Mouse (Mus musculus): Measurements from ENCODE around the gene Dglucy. TPM values are rescaled to one million over a fixed set of nuclear protein-coding genes. Genes with fewer than 3 reads are reported as not detected.

Gene Dglucy
- polyA plus RNA-seq, 1 experiment from 2014 or later, result 5.0 TPM

GRCm38 (mm10) chr12:100865509-100866078 is 86.7 kb downstream of the Dglucy start:
- no peak overlapping the region for H3K9ac ChIP-seq (ENCODE audit: low read length)
- H3K4me1 ChIP-seq (ENCODE audit: control insufficient read depth, insufficient read depth, low read length), result no peaks in the 10 kb centered on the region
- H3K27ac ChIP-seq (ENCODE audit: low read length), result no peak overlapping the region
- H3K4me2 ChIP-seq (ENCODE audit: low read depth, low read length), result no peak overlapping the region
- WGBS, result 72% methylated on average over 11 of the region's 11 CpGs
- ATAC-seq (ENCODE audit: insufficient read depth, low FRiP score), result no peak
- H3K27me3 ChIP-seq (ENCODE audit: control insufficient read depth, insufficient read depth, low read length), result no peaks in the 10 kb centered on the region
- no peaks in the 10 kb centered on the region for H3K9me3 ChIP-seq (replicated peaks; ENCODE audit: control insufficient read depth, low read length)
- no peaks in the 10 kb centered on the region for H3K36me3 ChIP-seq (ENCODE audit: control insufficient read depth, insufficient read depth, low read length)
- H3K4me3 ChIP-seq (replicated peaks; ENCODE audit: low read length), result no peak overlapping the region

GRCm38 (mm10) chr12:100867097-100867496 is 88.2 kb downstream of the Dglucy start:
- Histone ChIP-seq H3K4me2 (ENCODE audit: low read depth, low read length) (no peak overlapping the region), H3K27me3 (ENCODE audit: control insufficient read depth, insufficient read depth, low read length) (no peaks in the 10 kb centered on the region), H3K4me1 (ENCODE audit: control insufficient read depth, insufficient read depth, low read length) (no peaks in the 10 kb centered on the region), H3K9ac (ENCODE audit: low read length) (no peak overlapping the region), H3K4me3 (replicated peaks; ENCODE audit: low read length) (no peak overlapping the region), H3K36me3 (ENCODE audit: control insufficient read depth, insufficient read depth, low read length) (no peaks in the 10 kb centered on the region), H3K9me3 (replicated peaks; ENCODE audit: control insufficient read depth, low read length) (no peaks in the 10 kb centered on the region), H3K27ac (ENCODE audit: low read length) (no peak overlapping the region)
- WGBS, result 87% methylated on average over 8 of the region's 8 CpGs
- no peak for ATAC-seq (ENCODE audit: insufficient read depth, low FRiP score)

- no peak overlapping the region for H3K27ac ChIP-seq (ENCODE audit: low read length)
- 53% methylated on average over 4 of the region's 4 CpGs for WGBS
- H3K4me2 ChIP-seq (ENCODE audit: low read depth, low read length), result no peak overlapping the region
- no peaks in the 10 kb centered on the region for H3K27me3 ChIP-seq (ENCODE audit: control insufficient read depth, insufficient read depth, low read length)
- H3K9me3 ChIP-seq (replicated peaks; ENCODE audit: control insufficient read depth, low read length), result no peaks in the 10 kb centered on the region
- no peaks in the 10 kb centered on the region for H3K4me1 ChIP-seq (ENCODE audit: control insufficient read depth, insufficient read depth, low read length)
- H3K36me3 ChIP-seq (ENCODE audit: control insufficient read depth, insufficient read depth, low read length), result no peaks in the 10 kb centered on the region
- H3K4me3 ChIP-seq (replicated peaks; ENCODE audit: low read length), result no peak overlapping the region
- ATAC-seq (ENCODE audit: insufficient read depth, low FRiP score), result no peak
- H3K9ac ChIP-seq (ENCODE audit: low read length), result no peak overlapping the region
Observed at GRCm38 (mm10) chr12:100868049-100868622, 89.3 kb downstream of the Dglucy start.

GRCm38 (mm10) chr12:100871234-100871633 is 92.4 kb downstream of the Dglucy start:
- 93% methylated on average over 6 of the region's 6 CpGs for WGBS
- Histone ChIP-seq H3K27me3 (ENCODE audit: control insufficient read depth, insufficient read depth, low read length) (no peaks in the 10 kb centered on the region), H3K27ac (ENCODE audit: low read length) (no peak overlapping the region), H3K4me3 (replicated peaks; ENCODE audit: low read length) (no peak overlapping the region), H3K9ac (ENCODE audit: low read length) (no peak overlapping the region), H3K9me3 (replicated peaks; ENCODE audit: control insufficient read depth, low read length) (no peaks in the 10 kb centered on the region), H3K36me3 (ENCODE audit: control insufficient read depth, insufficient read depth, low read length) (no peaks in the 10 kb centered on the region), H3K4me1 (ENCODE audit: control insufficient read depth, insufficient read depth, low read length) (no peaks in the 10 kb centered on the region), H3K4me2 (ENCODE audit: low read depth, low read length) (no peak overlapping the region)
- no peak for ATAC-seq (ENCODE audit: insufficient read depth, low FRiP score)

- no peak for ATAC-seq (ENCODE audit: insufficient read depth, low FRiP score)
- H3K36me3 ChIP-seq (ENCODE audit: control insufficient read depth, insufficient read depth, low read length), result no peaks in the 10 kb centered on the region
Observed at GRCm38 (mm10) chr12:100871841-100872240, 93.0 kb downstream of the Dglucy start.

GRCm38 (mm10) chr12:100873612-100874011 is 94.8 kb downstream of the Dglucy start:
- 81% methylated on average over 3 of the region's 3 CpGs for WGBS
- Histone ChIP-seq H3K9ac (ENCODE audit: low read length) (no peak overlapping the region), H3K4me2 (ENCODE audit: low read depth, low read length) (no peak overlapping the region), H3K27me3 (ENCODE audit: control insufficient read depth, insufficient read depth, low read length) (no peaks in the 10 kb centered on the region), H3K27ac (ENCODE audit: low read length) (no peak overlapping the region), H3K36me3 (ENCODE audit: control insufficient read depth, insufficient read depth, low read length) (no peaks in the 10 kb centered on the region), H3K4me3 (replicated peaks; ENCODE audit: low read length) (no peak overlapping the region), H3K9me3 (replicated peaks; ENCODE audit: control insufficient read depth, low read length) (no peaks in the 10 kb centered on the region), H3K4me1 (ENCODE audit: control insufficient read depth, insufficient read depth, low read length) (no peaks in the 10 kb centered on the region)
- no peak for ATAC-seq (ENCODE audit: insufficient read depth, low FRiP score)

More at GRCm38 (mm10) chr12:100871841-100872240, 93.0 kb downstream of the Dglucy start:
- no peaks in the 10 kb centered on the region for H3K9me3 ChIP-seq (replicated peaks; ENCODE audit: control insufficient read depth, low read length)
- no peak overlapping the region for H3K9ac ChIP-seq (ENCODE audit: low read length)
- H3K4me3 ChIP-seq (replicated peaks; ENCODE audit: low read length), result no peak overlapping the region
- H3K4me1 ChIP-seq (ENCODE audit: control insufficient read depth, insufficient read depth, low read length), result no peaks in the 10 kb centered on the region
- no peaks in the 10 kb centered on the region for H3K27me3 ChIP-seq (ENCODE audit: control insufficient read depth, insufficient read depth, low read length)
- 81% methylated on average over 2 of the region's 2 CpGs for WGBS
- no peak overlapping the region for H3K4me2 ChIP-seq (ENCODE audit: low read depth, low read length)
- no peak overlapping the region for H3K27ac ChIP-seq (ENCODE audit: low read length)

- no peak for ATAC-seq (ENCODE audit: insufficient read depth, low FRiP score)
- Histone ChIP-seq H3K27me3 (ENCODE audit: control insufficient read depth, insufficient read depth, low read length) (no peaks in the 10 kb centered on the region), H3K4me2 (ENCODE audit: low read depth, low read length) (no peak overlapping the region), H3K36me3 (ENCODE audit: control insufficient read depth, insufficient read depth, low read length) (no peaks in the 10 kb centered on the region), H3K27ac (ENCODE audit: low read length) (no peak overlapping the region), H3K9me3 (replicated peaks; ENCODE audit: control insufficient read depth, low read length) (no peaks in the 10 kb centered on the region), H3K4me3 (replicated peaks; ENCODE audit: low read length) (no peak overlapping the region), H3K9ac (ENCODE audit: low read length) (no peak overlapping the region), H3K4me1 (ENCODE audit: control insufficient read depth, insufficient read depth, low read length) (no peaks in the 10 kb centered on the region)
- WGBS, result 41% methylated on average over 3 of the region's 3 CpGs
Observed at GRCm38 (mm10) chr12:100875553-100875952, 96.7 kb downstream of the Dglucy start.

- H3K9ac ChIP-seq (ENCODE audit: low read length), result no peak overlapping the region
- no peak for ATAC-seq (ENCODE audit: insufficient read depth, low FRiP score)
- H3K27me3 ChIP-seq (ENCODE audit: control insufficient read depth, insufficient read depth, low read length), result no peaks in the 10 kb centered on the region
- H3K9me3 ChIP-seq (replicated peaks; ENCODE audit: control insufficient read depth, low read length), result no peaks in the 10 kb centered on the region
- no peak overlapping the region for H3K4me3 ChIP-seq (replicated peaks; ENCODE audit: low read length)
- H3K4me1 ChIP-seq (ENCODE audit: control insufficient read depth, insufficient read depth, low read length), result no peaks in the 10 kb centered on the region
- WGBS, result 63% methylated on average over 4 of the region's 6 CpGs
- no peak overlapping the region for H3K27ac ChIP-seq (ENCODE audit: low read length)
- H3K36me3 ChIP-seq (ENCODE audit: control insufficient read depth, insufficient read depth, low read length), result no peaks in the 10 kb centered on the region
- no peak overlapping the region for H3K4me2 ChIP-seq (ENCODE audit: low read depth, low read length)
Observed at GRCm38 (mm10) chr12:100875960-100876359, 97.1 kb downstream of the Dglucy start.

GRCm38 (mm10) chr12:100877936-100878335 is 99.1 kb downstream of the Dglucy start:
- Histone ChIP-seq H3K4me3 (replicated peaks; ENCODE audit: low read length) (no peak overlapping the region), H3K27ac (ENCODE audit: low read length) (no peak overlapping the region), H3K27me3 (ENCODE audit: control insufficient read depth, insufficient read depth, low read length) (no peaks in the 10 kb centered on the region), H3K36me3 (ENCODE audit: control insufficient read depth, insufficient read depth, low read length) (no peaks in the 10 kb centered on the region), H3K9ac (ENCODE audit: low read length) (no peak overlapping the region), H3K9me3 (replicated peaks; ENCODE audit: control insufficient read depth, low read length) (no peaks in the 10 kb centered on the region), H3K4me2 (ENCODE audit: low read depth, low read length) (no peak overlapping the region), H3K4me1 (ENCODE audit: control insufficient read depth, insufficient read depth, low read length) (no peaks in the 10 kb centered on the region)
- ATAC-seq (ENCODE audit: insufficient read depth, low FRiP score), result no peak; the same call in 1 of the 2 replicates
- 80% methylated on average over 6 of the region's 6 CpGs for WGBS

Data from stomach, embryonic 16.5 days (tissue).